Mouse (Mus musculus) megakaryocyte, embryonic 14.5 days (primary cell): ENCODE data around the gene C2cd2. TPM values are rescaled to one million over a fixed set of nuclear protein-coding genes. Genes with fewer than 3 reads are reported as not detected.
"Not testable (repeated sequence)": the region's sequence is repeated elsewhere in the genome, so short reads cannot be mapped to it uniquely, and the experiment has no call there.

ENCODE experiments used
- H3K27me3 ChIP-seq: replicated peaks from 2 replicates; pipeline ENCODE3; 2012; ENCODE audit warnings: inconsistent platforms
- H3K36me3 ChIP-seq: replicated peaks from 2 replicates; pipeline ENCODE3; 2012; ENCODE audit warnings: low read length, inconsistent platforms, mixed read lengths
- H3K4me1 ChIP-seq: 2 replicates; pipeline ENCODE4 v1.6.1; 2012; ENCODE audit warnings: inconsistent platforms
- H3K4me3 ChIP-seq: replicated peaks from 2 replicates; pipeline ENCODE3; 2012; ENCODE audit warnings: moderate library complexity, mild to moderate bottlenecking, inconsistent platforms
- H3K9me3 ChIP-seq: 2 replicates; pipeline ENCODE4 v1.6.1; 2012; ENCODE audit warnings: inconsistent platforms
- FLI1 ChIP-seq: IDR thresholded peaks from 2 replicates; pipeline ENCODE4 v1.6.1; 2012; ENCODE audit warnings: low read length, inconsistent platforms, mixed read lengths
- GATA1 ChIP-seq: IDR thresholded peaks from 3 replicates; pipeline ENCODE4 v1.6.1; 2012; ENCODE audit warnings: mixed read lengths, low read length, inconsistent platforms, borderline replicate concordance
- polyA plus RNA-seq: library from polyadenylated mRNA; stranded (reverse); fragments of >175 nt; gene quantifications from 2 replicates; pipeline ENCODE4 v1.2.3, GENCODE M21; 2012; ENCODE audit warnings: low replicate concordance; ENCODE audit not compliant: insufficient read depth

C2cd2 gene
- polyA plus RNA-seq, result 7.4 and 11.5 TPM in 2 replicates

GRCm38 (mm10) chr16:97962151-97962948 lies at the start of gene C2cd2, which contains the start of gene Zbtb21:
Gene C2cd2 (minus strand): TSS chr16:97962598.
Gene Zbtb21 (minus strand): TSS chr16:97962622.
- peaks cover 56% of the 10 kb centered on the region for H3K4me1 ChIP-seq
- no peaks in the 10 kb centered on the region for H3K27me3 ChIP-seq
- H3K36me3 ChIP-seq, result peaks cover 8% of the 10 kb centered on the region
- H3K9me3 ChIP-seq, result no peaks in the 10 kb centered on the region
- TF ChIP-seq FLI1 (no peak), GATA1 (no peak)
- peak within 1 kb of the TSS; percentile 99 for H3K4me3 ChIP-seq

GRCm38 (mm10) chr16:97997383-97997731 lies 35.0 kb upstream of the C2cd2 start:
- peaks cover 58% of the 10 kb centered on the region for H3K4me1 ChIP-seq
- peak overlapping the region; percentile 94 for H3K4me3 ChIP-seq
- not testable (repeated sequence) for H3K27me3 ChIP-seq
- H3K9me3 ChIP-seq, result peaks cover 19% of the 10 kb centered on the region
- peaks cover 32% of the 10 kb centered on the region for H3K36me3 ChIP-seq

GRCm38 (mm10) chr16:97996616-97997382 lies 34.4 kb upstream of the C2cd2 start, which contains the start of gene B230307C23Rik:
Gene B230307C23Rik (plus strand): TSS chr16:97997315.
- TF ChIP-seq GATA1 (no peak), FLI1 (no peak)
- peaks cover 58% of the 10 kb centered on the region for H3K4me1 ChIP-seq
- H3K36me3 ChIP-seq, result peaks cover 26% of the 10 kb centered on the region
- H3K27me3 ChIP-seq, result no peaks in the 10 kb centered on the region
- H3K9me3 ChIP-seq, result peaks cover 13% of the 10 kb centered on the region
- H3K4me3 ChIP-seq, result peak within 1 kb of the TSS; percentile 94

DNA sequence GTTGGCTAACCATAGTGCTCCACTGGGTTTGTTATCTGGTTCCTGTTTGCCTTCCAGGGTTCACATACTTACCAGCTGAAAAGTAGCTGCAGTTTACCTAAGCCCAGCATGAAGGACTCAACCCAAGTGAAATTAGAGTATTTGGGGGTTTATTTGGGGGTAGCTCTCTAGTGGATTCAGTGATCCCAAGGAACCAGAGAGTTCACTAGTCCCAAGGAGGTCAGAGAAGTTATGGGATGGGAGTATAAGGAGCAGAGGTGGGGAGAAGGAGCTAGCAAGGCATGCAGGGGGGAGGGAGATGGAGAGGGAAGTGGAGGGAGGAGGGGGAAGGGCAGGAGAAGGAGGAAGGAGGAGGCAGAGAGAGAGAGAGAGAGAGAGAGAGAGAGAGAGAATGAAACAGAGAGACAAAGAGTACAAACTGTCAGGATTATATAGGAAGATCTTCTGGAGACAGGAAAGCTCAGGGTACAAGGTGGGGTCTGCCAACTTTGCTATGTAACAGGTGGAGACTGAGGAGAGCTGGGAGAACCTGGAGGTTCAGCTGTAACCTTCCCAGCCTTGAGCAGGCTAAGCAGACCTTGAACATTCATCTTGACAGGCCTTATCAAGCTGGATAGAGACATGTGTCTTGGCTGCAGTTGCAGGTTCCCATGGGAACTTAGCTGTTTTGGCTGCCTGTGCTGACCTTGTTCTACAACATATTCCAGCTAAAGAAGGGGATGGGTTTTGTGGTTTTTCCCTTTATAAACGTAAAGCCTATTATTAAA lies 33.6 kb upstream of the C2cd2 start:
- Histone ChIP-seq H3K9me3 (peaks cover 9% of the 10 kb centered on the region), H3K27me3 (no peaks in the 10 kb centered on the region), H3K4me3 (peak overlapping the region; percentile 94), H3K36me3 (peaks cover 18% of the 10 kb centered on the region), H3K4me1 (peaks cover 58% of the 10 kb centered on the region)
- no peak for TF ChIP-seq GATA1
- TF ChIP-seq FLI1, result no peak

DNA sequence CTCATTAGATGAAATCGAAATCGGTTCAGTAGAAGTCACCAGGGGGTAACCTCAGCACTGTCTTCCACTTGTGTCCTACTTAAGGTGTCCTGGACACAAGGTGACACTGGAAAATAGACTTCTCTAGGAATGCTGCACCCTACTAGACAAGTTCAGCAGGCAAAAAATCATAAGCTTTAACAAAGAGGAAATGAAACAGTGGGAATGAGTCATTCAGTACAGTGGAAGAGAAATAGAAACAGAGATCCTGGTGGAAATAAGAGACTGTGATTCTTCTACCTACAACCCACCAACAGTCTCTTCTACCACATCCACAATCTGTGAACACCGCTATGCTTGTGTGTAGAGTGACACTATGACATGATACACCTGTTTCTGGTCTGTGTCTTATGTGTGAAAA lies 30.1 kb upstream of the C2cd2 start:
- not testable (repeated sequence) for H3K4me3 ChIP-seq, H3K36me3 ChIP-seq, H3K27me3 ChIP-seq, H3K9me3 ChIP-seq
- H3K4me1 ChIP-seq, result peaks cover 32% of the 10 kb centered on the region

DNA sequence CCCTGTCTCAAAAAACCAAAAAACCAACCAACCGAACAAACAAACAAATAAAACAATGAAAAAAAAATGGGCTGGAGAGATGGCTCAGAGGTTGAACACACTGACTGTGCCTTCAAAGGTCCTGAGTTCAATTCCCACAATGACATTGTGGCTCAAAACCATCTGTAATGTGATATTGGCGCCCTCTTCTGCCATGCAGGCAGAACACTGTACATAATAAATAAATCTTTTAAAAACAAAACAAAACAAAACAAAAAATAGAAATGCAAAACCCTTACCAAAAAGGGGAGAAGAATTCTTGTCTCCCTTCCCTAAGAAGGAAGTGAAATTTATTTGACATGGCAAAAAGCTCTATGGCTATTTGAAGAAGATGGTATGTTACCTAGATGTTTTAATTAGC lies 29.1 kb upstream of the C2cd2 start:
- peaks cover 5% of the 10 kb centered on the region for H3K9me3 ChIP-seq
- H3K4me3 ChIP-seq, result no peak overlapping the region
- H3K4me1 ChIP-seq, result peaks cover 29% of the 10 kb centered on the region
- H3K36me3 ChIP-seq, result no peaks in the 10 kb centered on the region
- H3K27me3 ChIP-seq, result no peaks in the 10 kb centered on the region
- no peak for TF ChIP-seq FLI1
- no peak for TF ChIP-seq GATA1

DNA sequence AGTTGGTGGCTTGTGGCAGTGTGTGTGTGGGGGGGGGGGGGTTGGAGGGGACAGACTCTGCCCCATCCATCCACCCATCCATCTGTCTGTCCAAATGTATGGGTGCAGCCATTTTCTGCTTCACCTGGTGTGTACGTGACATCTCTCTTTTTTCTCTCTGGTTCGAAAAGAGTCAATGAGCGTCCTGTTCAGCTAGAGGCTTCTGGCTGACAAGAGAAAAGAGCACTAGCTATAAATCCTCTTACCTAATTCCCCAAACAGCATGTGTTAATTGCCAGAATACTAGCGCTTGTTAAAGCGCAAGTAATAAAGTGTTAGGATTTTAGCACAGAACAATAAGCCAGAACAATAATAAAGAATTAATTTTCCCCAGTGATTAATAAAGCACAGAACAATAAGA lies 22.2 kb upstream of the C2cd2 start:
- peaks cover 5% of the 10 kb centered on the region for H3K9me3 ChIP-seq
- no peaks in the 10 kb centered on the region for H3K36me3 ChIP-seq
- no peak overlapping the region for H3K4me3 ChIP-seq
- peaks cover 2% of the 10 kb centered on the region for H3K27me3 ChIP-seq
- peaks cover 12% of the 10 kb centered on the region; the same call in 1 of the 2 replicates for H3K4me1 ChIP-seq
- no peak for TF ChIP-seq FLI1
- no peak for TF ChIP-seq GATA1

GRCm38 (mm10) chr16:97981362-97981761 lies 19.0 kb upstream of the C2cd2 start:
- Histone ChIP-seq H3K27me3 (peaks cover 2% of the 10 kb centered on the region), H3K36me3 (no peaks in the 10 kb centered on the region), H3K4me1 (peaks cover 21% of the 10 kb centered on the region), H3K9me3 (no peaks in the 10 kb centered on the region), H3K4me3 (no peak overlapping the region)
- TF ChIP-seq FLI1 (no peak), GATA1 (no peak)

GRCm38 (mm10) chr16:97977722-97978121 lies 15.3 kb upstream of the C2cd2 start:
- Histone ChIP-seq H3K27me3 (no peaks in the 10 kb centered on the region), H3K36me3 (no peaks in the 10 kb centered on the region), H3K4me1 (peaks cover 17% of the 10 kb centered on the region), H3K9me3 (no peaks in the 10 kb centered on the region), H3K4me3 (no peak overlapping the region)
- no peak for TF ChIP-seq FLI1
- no peak for TF ChIP-seq GATA1

DNA sequence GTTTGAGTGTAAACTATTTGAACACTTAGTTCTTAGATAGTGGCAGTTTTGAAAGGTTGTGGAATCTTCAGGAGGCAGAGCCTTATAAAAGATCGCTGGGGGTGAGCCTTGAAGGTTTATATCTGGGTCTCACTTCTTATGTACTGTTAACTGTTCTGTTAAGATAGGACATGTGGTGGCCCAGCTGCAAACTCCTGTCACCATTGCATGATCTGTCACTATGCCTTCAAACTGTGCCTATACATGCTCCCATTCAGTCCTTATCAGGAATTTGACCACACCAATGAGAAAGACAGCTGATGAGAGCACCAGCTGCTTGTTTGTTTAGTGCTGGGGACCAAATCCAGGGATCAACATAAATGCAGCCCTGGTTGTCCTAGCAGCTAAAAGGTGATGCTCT lies 14.9 kb upstream of the C2cd2 start:
- H3K9me3 ChIP-seq, result no peaks in the 10 kb centered on the region
- no peaks in the 10 kb centered on the region for H3K27me3 ChIP-seq
- H3K4me3 ChIP-seq, result no peak overlapping the region
- TF ChIP-seq GATA1 (no peak), FLI1 (no peak)
- no peaks in the 10 kb centered on the region for H3K36me3 ChIP-seq
- H3K4me1 ChIP-seq, result peaks cover 17% of the 10 kb centered on the region
